Mouse (Mus musculus) adrenal gland, adult 8-10 months (tissue): ENCODE data around the gene Colgalt1. TPM values are rescaled to one million over a fixed set of nuclear protein-coding genes. Genes with fewer than 3 reads are reported as not detected.

ENCODE experiments used
- DNase-seq: peaks from one replicate; pipeline ENCODE4 v3.0.0; 2022
- total RNA-seq, 4 experiments: library from RNA; stranded (reverse); gene quantifications; 2 replicates each; pipeline ENCODE4 v1.2.4; 2022

Gene Colgalt1
- 10 to 100 TPM; 64.7 to 78.0 (median 69.1) TPM for total RNA-seq

DNA sequence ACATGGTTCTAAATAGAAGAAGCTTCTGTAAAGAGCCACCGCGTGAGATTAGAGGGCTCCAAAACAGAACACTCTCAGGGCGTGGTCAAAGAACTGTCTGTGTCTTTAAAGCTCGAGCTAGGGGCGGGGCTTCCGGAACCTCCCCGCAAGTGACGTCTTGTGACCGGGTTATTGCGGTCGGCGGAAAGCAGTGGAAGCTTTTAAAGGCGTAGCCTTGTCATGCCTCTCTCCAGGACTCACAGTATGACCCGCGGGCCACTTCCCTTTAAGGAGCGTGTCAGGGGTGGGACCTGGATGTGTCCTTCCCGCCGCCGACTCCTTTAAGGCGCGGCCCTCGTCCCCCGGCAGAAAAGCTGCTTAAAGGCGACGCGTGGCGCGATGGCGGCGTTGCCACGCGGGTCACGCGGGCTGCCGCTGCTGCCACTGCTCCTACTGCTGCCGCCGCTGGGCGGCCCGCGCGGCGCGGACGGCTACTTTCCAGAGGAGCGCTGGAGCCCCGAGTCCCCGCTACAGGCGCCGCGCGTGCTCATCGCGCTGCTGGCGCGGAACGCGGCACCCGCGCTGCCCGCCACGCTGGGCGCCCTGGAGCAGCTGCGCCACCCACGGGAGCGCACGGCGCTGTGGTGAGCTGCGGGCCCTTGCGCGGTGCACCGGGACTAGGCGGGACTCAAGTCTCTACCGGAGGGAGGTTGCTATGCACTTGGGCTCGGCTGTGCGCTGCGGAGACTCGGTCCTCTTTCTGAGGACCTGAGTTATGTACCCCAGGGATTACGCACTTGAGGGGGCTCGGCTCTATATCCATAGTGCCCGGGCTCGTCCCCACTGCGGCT, at the start of gene Colgalt1:
Gene Colgalt1, plus strand, starts transcription at position 177 of the 830 bp plus-strand sequence.
- DNase-seq, result peak; percentile 99

DNA sequence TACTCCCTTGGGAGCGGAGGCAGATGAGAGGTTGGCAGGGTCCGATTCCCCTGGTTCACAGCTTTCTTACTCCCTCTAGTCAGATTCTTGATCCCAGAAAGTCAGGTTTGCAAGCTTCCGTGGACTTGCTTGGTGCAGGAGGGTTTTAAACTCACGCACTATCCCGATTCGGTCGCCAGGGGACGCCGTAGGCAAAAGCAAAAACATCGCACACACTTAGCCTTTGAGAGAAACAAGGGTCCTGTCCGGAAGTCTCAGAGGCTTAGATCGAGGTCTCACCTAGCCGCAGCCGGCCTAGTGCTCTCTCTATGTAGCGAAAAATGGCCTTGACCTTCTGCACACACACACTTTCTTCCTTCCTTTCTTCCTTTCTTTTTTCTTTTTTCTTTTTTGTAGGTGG, 49.4 kb upstream of the Colgalt1 start:
- no peak for DNase-seq

DNA sequence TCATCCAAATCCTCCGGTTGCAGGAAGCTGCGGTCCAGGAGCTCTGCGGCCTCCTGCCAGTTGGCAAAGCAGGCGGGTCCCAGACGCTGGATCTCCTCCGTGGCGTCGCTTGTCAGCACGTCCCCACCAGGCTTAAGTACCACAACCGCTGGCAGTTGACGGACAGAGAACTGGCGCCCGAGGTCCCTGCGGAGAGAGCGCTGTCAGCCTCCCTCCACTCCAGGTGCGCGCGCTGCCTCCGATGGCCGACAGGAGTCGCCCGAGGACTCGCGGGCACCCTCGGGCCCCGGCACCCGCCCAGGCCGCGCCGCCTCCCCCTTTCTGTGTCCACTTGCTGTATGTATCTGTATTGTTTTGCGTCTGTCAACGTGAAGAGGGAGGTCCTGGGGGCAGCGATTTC, 48.0 kb upstream of the Colgalt1 start:
- DNase-seq, result peak; percentile 70

- DNase-seq, result no peak
These were observed 46.8 kb upstream of the Colgalt1 start for GRCm38 (mm10) chr8:71563992-71564391.

DNA sequence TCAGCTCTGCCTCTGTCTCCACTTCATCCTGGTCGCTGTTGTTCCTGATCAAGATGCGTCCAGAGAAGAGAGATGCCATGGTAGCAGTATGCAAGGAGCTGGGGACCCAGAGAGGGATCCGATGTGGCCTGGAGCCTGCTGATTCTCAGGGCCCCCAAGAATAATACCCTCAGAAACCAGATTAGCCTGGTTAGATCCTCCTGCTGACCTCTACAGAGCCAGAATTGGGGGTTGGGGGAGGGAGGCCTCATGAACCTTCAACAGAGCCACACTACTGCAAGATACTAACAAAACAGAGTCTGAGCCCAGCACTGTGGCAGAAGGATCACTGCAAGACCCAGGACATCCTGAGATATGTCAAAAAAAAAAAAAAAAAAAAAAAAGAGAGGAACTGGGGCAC, 44.3 kb upstream of the Colgalt1 start, which contains the start of gene Nxnl1:
Gene Nxnl1, minus strand, starts transcription at position 101 of the 400 bp plus-strand sequence.
- DNase-seq, result no peak

GRCm38 (mm10) chr8:71567587-71567986, 43.2 kb upstream of the Colgalt1 start:
- no peak for DNase-seq

DNA sequence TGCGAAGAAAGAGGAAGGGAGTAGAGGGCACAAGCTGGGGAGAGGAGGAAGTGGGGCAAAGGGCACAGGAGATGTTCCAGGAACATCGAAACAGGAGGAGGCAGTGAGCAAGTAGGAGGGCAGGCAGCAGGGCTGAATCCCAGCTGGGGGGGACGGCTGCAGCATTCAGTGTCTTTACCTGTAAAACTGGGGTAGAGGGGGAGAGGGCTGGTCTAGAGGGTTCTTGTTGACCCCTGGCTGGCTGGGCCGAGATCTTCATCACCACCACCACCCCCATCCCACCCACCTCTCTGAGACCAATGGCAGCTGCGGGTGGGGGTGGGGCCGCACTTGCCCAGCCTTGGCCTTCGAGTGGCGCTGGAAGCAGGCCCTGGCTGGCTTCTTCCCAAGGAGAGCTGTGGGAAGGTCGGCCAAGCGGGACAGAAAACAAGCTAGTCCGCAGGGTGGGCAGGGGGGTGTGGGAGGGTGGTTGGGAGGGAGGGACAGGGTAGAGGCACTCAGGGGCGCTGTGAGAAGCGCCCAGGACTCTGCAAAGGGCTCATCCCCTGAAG, 42.3 kb upstream of the Colgalt1 start, which contains the start of gene Slc27a1:
Gene Slc27a1, plus strand, starts transcription at position 496 of the 551 bp plus-strand sequence.
- peak; percentile 83 for DNase-seq

GRCm38 (mm10) chr8:71568941-71569340, 41.9 kb upstream of the Colgalt1 start:
- DNase-seq, result peak; percentile 51

- peak; percentile 90 for DNase-seq
These were observed 41.2 kb upstream of the Colgalt1 start for GRCm38 (mm10) chr8:71569366-71570290.

DNA sequence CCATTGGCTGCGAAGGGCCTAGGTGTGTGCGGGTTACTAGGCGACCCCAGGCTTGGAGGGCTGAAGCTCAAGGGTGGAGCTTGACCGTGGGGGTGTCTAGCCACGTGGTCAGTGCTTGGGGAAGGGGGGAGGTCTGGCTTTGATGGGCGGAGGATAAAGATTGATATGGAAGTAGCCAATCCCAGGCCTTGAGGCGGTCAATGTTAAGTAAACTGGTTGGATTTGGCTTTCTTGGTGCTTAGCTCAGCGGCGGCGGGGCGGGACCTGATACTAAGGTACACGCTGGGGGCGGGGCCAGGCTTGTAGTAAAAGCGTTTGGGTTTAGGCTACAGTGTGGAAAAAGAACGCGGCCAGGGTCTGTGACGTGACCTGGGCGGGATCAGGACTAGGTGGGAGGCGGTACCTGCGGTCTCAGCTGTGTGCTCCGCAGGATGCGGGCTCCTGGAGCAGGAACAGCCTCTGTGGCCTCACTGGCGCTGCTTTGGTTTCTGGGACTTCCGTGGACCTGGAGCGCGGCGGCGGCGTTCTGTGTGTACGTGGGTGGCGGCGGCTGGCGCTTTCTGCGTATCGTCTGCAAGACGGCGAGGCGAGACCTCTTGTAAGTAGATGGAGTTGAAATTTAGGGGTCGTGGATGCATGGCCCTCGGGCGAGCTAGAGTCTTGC, 40.4 kb upstream of the Colgalt1 start:
- DNase-seq, result peak; percentile 97

DNA sequence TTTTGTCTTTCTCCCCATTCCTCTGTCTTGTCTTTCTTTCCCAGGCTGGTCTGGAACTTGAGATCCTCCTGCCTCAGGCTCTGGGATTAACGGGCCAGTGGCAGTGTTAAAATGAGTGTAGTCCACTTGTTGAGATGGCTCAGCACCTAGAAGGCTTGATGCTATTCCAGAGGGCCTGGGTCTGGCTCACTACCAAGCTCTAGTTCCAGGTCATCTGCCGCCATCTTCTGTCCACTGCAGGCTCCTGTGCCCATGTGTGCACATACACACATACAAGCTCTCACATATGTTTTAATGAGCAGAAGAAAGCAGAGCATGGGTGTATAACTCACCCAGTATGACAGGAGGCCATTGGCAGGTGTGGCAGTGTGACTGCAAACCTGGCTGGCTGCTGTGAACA, 38.7 kb upstream of the Colgalt1 start:
- no peak for DNase-seq

DNA sequence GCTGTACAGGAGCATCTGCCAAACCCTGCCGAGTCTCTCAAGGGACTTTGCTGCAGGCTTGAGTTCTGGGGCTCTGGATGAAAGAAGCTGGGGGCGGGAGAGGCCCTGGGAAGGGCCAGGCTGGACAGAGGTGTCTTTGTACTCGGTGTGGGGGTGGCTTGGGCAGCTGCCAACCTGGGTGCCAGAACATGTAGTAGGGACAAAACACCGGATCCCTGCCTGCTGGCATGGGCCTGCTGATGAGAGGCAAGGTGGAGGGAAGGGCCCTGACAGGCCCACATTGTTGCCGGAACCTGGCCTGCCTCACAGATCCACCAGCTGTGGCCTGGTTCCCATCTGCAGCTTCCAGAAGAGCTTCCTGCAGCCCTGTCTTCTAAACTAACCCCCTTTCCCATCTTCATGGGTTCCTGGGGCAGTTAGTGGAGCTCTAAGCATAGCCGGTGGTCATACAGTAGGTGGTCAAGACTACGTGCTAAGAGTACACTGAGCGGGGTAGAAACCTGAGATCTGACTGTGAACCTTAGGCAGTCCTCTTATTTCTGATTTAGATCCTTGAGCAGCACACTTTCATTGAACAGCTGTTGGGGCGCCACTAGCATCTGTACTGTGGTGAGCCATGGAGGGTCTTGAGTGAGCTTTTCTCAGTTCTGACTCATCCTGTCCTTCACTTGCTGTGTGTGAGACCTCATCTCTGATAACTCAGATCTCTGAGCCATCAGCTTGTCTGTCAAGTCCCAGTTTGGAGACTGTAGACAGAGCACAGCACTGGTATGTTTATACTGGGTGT, 37.8 kb upstream of the Colgalt1 start:
- no peak for DNase-seq

GRCm38 (mm10) chr8:71574426-71574825, 36.4 kb upstream of the Colgalt1 start:
- no peak for DNase-seq

- no peak for DNase-seq
These were observed 35.8 kb upstream of the Colgalt1 start for GRCm38 (mm10) chr8:71575020-71575419.

- no peak for DNase-seq
These were observed 32.9 kb upstream of the Colgalt1 start for GRCm38 (mm10) chr8:71577856-71578387.

- no peak for DNase-seq
These were observed 31.8 kb upstream of the Colgalt1 start for GRCm38 (mm10) chr8:71579009-71579408.

GRCm38 (mm10) chr8:71579476-71579875, 31.3 kb upstream of the Colgalt1 start:
- peak; percentile 80 for DNase-seq

DNA sequence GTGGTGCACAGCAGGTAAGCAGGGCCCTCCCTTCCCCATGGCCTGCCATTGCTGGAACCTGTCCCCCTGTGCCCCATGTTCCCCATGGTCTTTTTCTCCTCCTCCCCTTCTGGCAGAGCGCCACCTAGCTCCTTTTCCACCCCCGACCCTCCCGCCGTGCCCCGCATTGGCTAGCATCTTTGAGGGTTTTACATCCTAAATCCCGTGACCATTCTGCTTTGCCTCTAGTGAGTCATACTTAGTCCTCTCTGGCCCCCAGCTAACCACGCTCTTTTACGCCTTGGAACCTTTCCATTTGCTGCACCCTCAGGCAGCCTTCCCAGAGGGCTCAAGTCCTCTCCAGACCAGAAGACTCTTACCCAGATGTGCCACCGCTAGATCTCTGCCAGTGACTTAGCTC, 30.6 kb upstream of the Colgalt1 start:
- DNase-seq, result no peak

DNA sequence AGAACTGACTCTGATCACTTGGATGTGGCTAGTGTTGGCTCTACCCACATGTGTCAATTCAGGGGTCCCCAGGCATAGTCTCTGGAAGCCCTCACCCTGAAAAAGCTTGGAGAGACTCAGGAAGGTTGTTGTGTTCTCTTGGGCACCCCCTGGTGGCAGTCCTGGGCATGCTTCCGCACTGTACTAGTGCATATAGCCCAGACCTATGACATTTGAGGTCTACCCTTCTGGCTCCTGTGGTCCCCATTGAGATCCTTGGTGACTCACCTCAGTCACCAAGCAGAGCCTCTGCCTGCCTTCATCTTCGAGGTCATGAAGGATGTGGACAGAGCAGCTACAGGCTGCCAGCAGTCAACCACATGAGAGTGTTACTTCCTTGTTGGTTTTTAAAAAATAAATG, 23.9 kb upstream of the Colgalt1 start:
- no peak for DNase-seq

DNA sequence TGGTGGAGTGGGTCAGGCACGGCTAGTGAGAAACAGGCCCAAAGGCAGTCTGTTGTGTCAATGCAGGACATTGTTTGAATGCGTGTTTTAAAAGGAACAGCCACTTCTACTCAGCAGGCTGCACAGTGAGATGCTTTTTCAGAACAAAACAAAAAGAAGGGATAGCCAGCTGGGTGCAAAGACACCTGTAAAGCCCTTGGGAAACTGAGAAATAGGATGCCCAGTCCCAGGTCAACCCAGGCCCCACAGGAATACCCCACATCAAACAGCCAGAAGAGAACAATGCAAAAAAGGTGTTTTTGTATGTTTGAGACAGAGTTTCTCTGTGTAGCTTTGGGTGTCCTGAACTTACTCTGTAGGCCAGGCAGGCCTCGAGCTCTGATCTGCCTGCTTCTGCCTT, 22.0 kb upstream of the Colgalt1 start:
- no peak for DNase-seq

DNA sequence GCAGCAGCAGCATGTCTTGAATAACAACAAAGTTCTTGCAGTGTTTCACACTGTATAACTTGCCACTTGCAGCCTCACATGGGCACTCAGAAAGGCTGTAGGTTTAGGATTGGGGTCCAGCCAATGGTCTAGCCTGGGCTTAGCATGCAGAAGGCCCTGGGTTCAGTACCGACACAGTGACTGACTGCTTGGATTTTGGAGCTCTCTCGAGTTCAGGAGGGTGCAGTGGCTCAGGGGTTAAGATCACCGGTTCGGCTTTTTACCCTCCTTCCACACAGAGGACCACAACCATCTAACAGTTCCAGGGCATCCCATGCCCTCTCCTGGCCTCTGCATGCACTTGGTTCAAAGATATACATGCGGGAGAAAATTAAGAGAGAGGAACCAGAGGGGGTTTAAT, 19.8 kb upstream of the Colgalt1 start:
- DNase-seq, result no peak
